Mouse (Mus musculus): ENCODE measurements at regions not wholly inside any gene's neighbourhood (a gene's known extent, or its start where the extent isn't known, plus 50 kb on each side); places are given as distances from the start of the nearest gene placed in this dataset.

GRCm38 (mm10) chr4:87367732-87368412 is 137.6 kb upstream of the Slc24a2 start:
- TF ChIP-seq CTCF (IDR thresholded peaks at IDR 0.05; ENCODE audit: borderline replicate concordance, insufficient read depth, low read depth, low read length) (peak; percentile 95), POLR2A (IDR thresholded peaks at IDR 0.05; ENCODE audit: borderline replicate concordance, insufficient read depth, low read length) (no peak)
- Histone ChIP-seq H3K4me3 (replicated peaks; ENCODE audit: insufficient read depth, low read depth, low read length) (peak overlapping the region; percentile 64), H3K4me1 (ENCODE audit: control insufficient read depth, insufficient read depth, low read length) (no peaks in the 10 kb centered on the region; the same call in 1 of the 2 replicates), H3K27ac (ENCODE audit: insufficient read depth, low read length) (no peak overlapping the region), H3K27me3 (ENCODE audit: control insufficient read depth, insufficient read depth, low read length) (no peaks in the 10 kb centered on the region)
- WGBS: 4% methylated on average over 19 of the region's 19 CpGs
- DNase-seq: peak; percentile 83 to 89

- DNase-seq: peak; percentile 32 to 51
- WGBS: 14% methylated on average over 6 of the region's 6 CpGs
- Histone ChIP-seq H3K27me3 (ENCODE audit: control insufficient read depth, insufficient read depth, low read length) (no peaks in the 10 kb centered on the region), H3K27ac (ENCODE audit: insufficient read depth, low read length) (no peak overlapping the region), H3K4me1 (ENCODE audit: control insufficient read depth, insufficient read depth, low read length) (no peaks in the 10 kb centered on the region), H3K4me3 (replicated peaks; ENCODE audit: insufficient read depth, low read depth, low read length) (no peak overlapping the region)
- TF ChIP-seq CTCF (IDR thresholded peaks at IDR 0.05; ENCODE audit: borderline replicate concordance, insufficient read depth, low read depth, low read length): peak; percentile 44; the same call in 1 of the 2 replicates
- TF ChIP-seq POLR2A (IDR thresholded peaks at IDR 0.05; ENCODE audit: borderline replicate concordance, insufficient read depth, low read length): no peak
These were observed 131.9 kb upstream of the Slc24a2 start for GRCm38 (mm10) chr4:87362201-87362600.

- TF ChIP-seq CTCF (IDR thresholded peaks at IDR 0.05; ENCODE audit: borderline replicate concordance, insufficient read depth, low read depth, low read length) (peak; percentile 48; the same call in 1 of the 2 replicates), POLR2A (IDR thresholded peaks at IDR 0.05; ENCODE audit: borderline replicate concordance, insufficient read depth, low read length) (no peak)
- 30% methylated on average over 9 of the region's 9 CpGs for whole genome bisulfite sequencing
- Histone ChIP-seq H3K4me1 (ENCODE audit: control insufficient read depth, insufficient read depth, low read length) (no peaks in the 10 kb centered on the region), H3K27ac (ENCODE audit: insufficient read depth, low read length) (no peak overlapping the region), H3K27me3 (ENCODE audit: control insufficient read depth, insufficient read depth, low read length) (no peaks in the 10 kb centered on the region), H3K4me3 (replicated peaks; ENCODE audit: insufficient read depth, low read depth, low read length) (peak overlapping the region; percentile 48)
- DNase-seq: peak; percentile 53 to 60
These were observed 129.2 kb upstream of the Slc24a2 start for GRCm38 (mm10) chr4:87359483-87359882.

- WGBS: 93% methylated on average over 3 of the region's 3 CpGs
- DNase-seq: no peak
- Histone ChIP-seq H3K4me3 (replicated peaks; ENCODE audit: insufficient read depth, low read depth, low read length) (no peak overlapping the region), H3K27ac (ENCODE audit: insufficient read depth, low read length) (no peak overlapping the region), H3K27me3 (ENCODE audit: control insufficient read depth, insufficient read depth, low read length) (no peaks in the 10 kb centered on the region), H3K4me1 (ENCODE audit: control insufficient read depth, insufficient read depth, low read length) (no peaks in the 10 kb centered on the region)
- TF ChIP-seq CTCF (IDR thresholded peaks at IDR 0.05; ENCODE audit: borderline replicate concordance, insufficient read depth, low read depth, low read length): no peak
- no peak for TF ChIP-seq POLR2A (IDR thresholded peaks at IDR 0.05; ENCODE audit: borderline replicate concordance, insufficient read depth, low read length)
These were observed 128.7 kb upstream of the Slc24a2 start for GRCm38 (mm10) chr4:87359004-87359403.

- H3K27ac ChIP-seq (ENCODE audit: insufficient read depth, low read length): no peak overlapping the region
- no peak for DNase-seq
These were observed 102.7 kb upstream of the Slc24a2 start for GRCm38 (mm10) chr4:87332968-87333367.

GRCm38 (mm10) chr4:87329136-87329535 is 98.9 kb upstream of the Slc24a2 start:
- Histone ChIP-seq H3K4me3 (replicated peaks; ENCODE audit: insufficient read depth, low read depth, low read length) (no peak overlapping the region), H3K27ac (ENCODE audit: insufficient read depth, low read length) (no peak overlapping the region), H3K4me1 (ENCODE audit: control insufficient read depth, insufficient read depth, low read length) (no peaks in the 10 kb centered on the region), H3K27me3 (ENCODE audit: control insufficient read depth, insufficient read depth, low read length) (no peaks in the 10 kb centered on the region)
- DNase-seq: no peak
- TF ChIP-seq CTCF (IDR thresholded peaks at IDR 0.05; ENCODE audit: borderline replicate concordance, insufficient read depth, low read depth, low read length) (no peak), POLR2A (IDR thresholded peaks at IDR 0.05; ENCODE audit: borderline replicate concordance, insufficient read depth, low read length) (no peak)
- WGBS: 71% methylated on average over 6 of the region's 6 CpGs

More at GRCm38 (mm10) chr4:87332968-87333367, 102.7 kb upstream of the Slc24a2 start:
- no peaks in the 10 kb centered on the region for H3K27me3 ChIP-seq (ENCODE audit: control insufficient read depth, insufficient read depth, low read length)
- no peaks in the 10 kb centered on the region for H3K4me1 ChIP-seq (ENCODE audit: control insufficient read depth, insufficient read depth, low read length)
- WGBS: 80% methylated on average over 2 of the region's 2 CpGs
- no peak for TF ChIP-seq CTCF (IDR thresholded peaks at IDR 0.05; ENCODE audit: borderline replicate concordance, insufficient read depth, low read depth, low read length)
- TF ChIP-seq POLR2A (IDR thresholded peaks at IDR 0.05; ENCODE audit: borderline replicate concordance, insufficient read depth, low read length): no peak
- H3K4me3 ChIP-seq (replicated peaks; ENCODE audit: insufficient read depth, low read depth, low read length): no peak overlapping the region

GRCm38 (mm10) chr4:87321726-87322349 is 91.6 kb upstream of the Slc24a2 start:
- Histone ChIP-seq H3K4me1 (ENCODE audit: control insufficient read depth, insufficient read depth, low read length) (no peaks in the 10 kb centered on the region), H3K27ac (ENCODE audit: insufficient read depth, low read length) (no peak overlapping the region), H3K4me3 (replicated peaks; ENCODE audit: insufficient read depth, low read depth, low read length) (no peak overlapping the region), H3K27me3 (ENCODE audit: control insufficient read depth, insufficient read depth, low read length) (no peaks in the 10 kb centered on the region)
- 52% methylated on average over 2 of the region's 2 CpGs for WGBS
- DNase-seq: no peak
- TF ChIP-seq POLR2A (IDR thresholded peaks at IDR 0.05; ENCODE audit: borderline replicate concordance, insufficient read depth, low read length) (no peak), CTCF (IDR thresholded peaks at IDR 0.05; ENCODE audit: borderline replicate concordance, insufficient read depth, low read depth, low read length) (no peak)

- no peaks in the 10 kb centered on the region for H3K4me1 ChIP-seq (ENCODE audit: control insufficient read depth, insufficient read depth, low read length)
- no peak overlapping the region for H3K27ac ChIP-seq (ENCODE audit: insufficient read depth, low read length)
- no peaks in the 10 kb centered on the region for H3K27me3 ChIP-seq (ENCODE audit: control insufficient read depth, insufficient read depth, low read length)
- no peak overlapping the region for H3K4me3 ChIP-seq (replicated peaks; ENCODE audit: insufficient read depth, low read depth, low read length)
- TF ChIP-seq CTCF (IDR thresholded peaks at IDR 0.05; ENCODE audit: borderline replicate concordance, insufficient read depth, low read depth, low read length) (no peak), POLR2A (IDR thresholded peaks at IDR 0.05; ENCODE audit: borderline replicate concordance, insufficient read depth, low read length) (no peak)
- WGBS: 51% methylated on average over 5 of the region's 5 CpGs
- no peak for DNase-seq
These were observed 67.9 kb upstream of the Slc24a2 start for GRCm38 (mm10) chr4:87298129-87298528.

All from cerebellum, adult 2 months (tissue).